Mouse (Mus musculus) intestine, embryonic 16.5 days (tissue): ENCODE measurements around the gene Olfr65. TPM values are rescaled to one million over a fixed set of nuclear protein-coding genes. Genes with fewer than 3 reads are reported as not detected.

Experiments
- ATAC-seq: fragments of 200-750 bp; cut with Nextera tagmentation; 2 replicates; pipeline ENCODE4 v1.8.0; 2017; ENCODE audit warnings: moderate TSS enrichment, moderate library complexity
- H3K27ac ChIP-seq: fragments of 300-500 bp; sonication (generic); 2 replicates; pipeline ENCODE4 v1.5.1; 2014; ENCODE audit warnings: mild to moderate bottlenecking, low read length
- H3K27me3 ChIP-seq: fragments of 300-500 bp; sonication (generic); replicated peaks from 2 replicates; pipeline ENCODE4 v1.6.1; 2014; ENCODE audit warnings: low read length, control low read depth, mixed read lengths; ENCODE audit not compliant: control insufficient read depth, insufficient read depth
- H3K36me3 ChIP-seq: fragments of 300-500 bp; sonication (generic); 2 replicates; pipeline ENCODE4 v1.6.1; 2014; ENCODE audit warnings: low read length, control low read depth; ENCODE audit not compliant: control insufficient read depth, insufficient read depth
- H3K4me1 ChIP-seq: fragments of 300-500 bp; sonication (generic); 2 replicates; pipeline ENCODE4 v1.6.1; 2014; ENCODE audit warnings: low read length, control low read depth, mixed read lengths; ENCODE audit not compliant: control insufficient read depth, insufficient read depth
- H3K4me2 ChIP-seq: fragments of 300-500 bp; sonication (generic); 2 replicates; pipeline ENCODE4 v1.6.1; 2014; ENCODE audit warnings: low read depth, low read length, control low read depth
- H3K4me3 ChIP-seq: fragments of 300-500 bp; sonication (generic); 2 replicates; pipeline ENCODE4 v1.5.1; 2014; ENCODE audit warnings: mild to moderate bottlenecking, low read length
- H3K9ac ChIP-seq: fragments of 300-500 bp; sonication (generic); 2 replicates; pipeline ENCODE4 v1.6.1; 2014; ENCODE audit warnings: low read depth, low read length
- H3K9me3 ChIP-seq: fragments of 300-500 bp; sonication (generic); 2 replicates; pipeline ENCODE4 v1.6.1; 2016; ENCODE audit warnings: low read length, control low read depth; ENCODE audit not compliant: control insufficient read depth
- WGBS: fragments of 180-500 bp; shearing (Covaris S2); extraction: QIAGEN DNeasy Blood & Tissue Kit; methylation state at CpG from one replicate; pipeline ENCODE4 v1.1.7; 2014; 5-methylcytosine and 5-hydroxymethylcytosine counted together
- polyA plus RNA-seq: library from polyadenylated mRNA; unstranded; fragments of >200 nt; fragmentation: Nextera tagmentation; extraction: Ambion mirVana; gene quantifications from 2 replicates; pipeline ENCODE4 v1.2.1, GENCODE M21; 2015

The Olfr65 gene
- polyA plus RNA-seq: not detected in 2 replicates

DNA sequence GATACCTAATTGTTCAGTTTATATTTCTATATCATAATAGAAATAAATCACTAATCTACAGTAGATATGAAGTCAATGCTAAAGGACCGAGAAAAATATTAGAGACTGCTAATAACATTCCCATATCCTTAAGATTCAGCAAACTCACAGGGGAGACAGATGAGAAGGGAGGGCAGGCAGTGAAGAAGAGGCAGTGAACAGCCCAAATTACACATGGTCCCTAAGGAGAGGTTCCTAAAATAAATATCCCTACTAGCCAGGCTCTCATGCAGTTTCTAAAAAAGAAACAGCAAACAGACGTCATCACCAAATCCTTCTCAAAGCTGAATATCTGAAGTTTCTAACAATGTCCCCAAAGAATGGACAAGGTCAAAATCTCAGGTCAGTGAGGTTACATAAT lies at the start of gene Olfr65:
Gene Olfr65, plus strand, starts transcription at position 301 of the 400 bp plus-strand sequence.
- no peak within 1 kb of the TSS for H3K4me3 ChIP-seq
- no peaks in the 10 kb centered on the region for H3K36me3 ChIP-seq
- H3K27me3 ChIP-seq: no peaks in the 10 kb centered on the region
- H3K27ac ChIP-seq: no peak within 1 kb of the TSS
- no peaks in the 10 kb centered on the region for H3K4me1 ChIP-seq
- ATAC-seq: no peak
- no peaks in the 10 kb centered on the region for H3K9me3 ChIP-seq
- WGBS: 83% methylated on average over 2 of the region's 2 CpGs
- no peak within 1 kb of the TSS for H3K4me2 ChIP-seq
- no peak within 1 kb of the TSS for H3K9ac ChIP-seq

GRCm38 (mm10) chr7:103854669-103855068 lies 48.6 kb upstream of the Olfr65 start:
- Histone ChIP-seq H3K9me3 (no peaks in the 10 kb centered on the region), H3K4me3 (no peak overlapping the region), H3K9ac (no peak overlapping the region), H3K36me3 (no peaks in the 10 kb centered on the region), H3K27ac (no peak overlapping the region), H3K4me1 (no peaks in the 10 kb centered on the region), H3K4me2 (no peak overlapping the region), H3K27me3 (no peaks in the 10 kb centered on the region)
- ATAC-seq: no peak
- 67% methylated on average over 1 of the region's 1 CpGs for WGBS

- no peaks in the 10 kb centered on the region for H3K9me3 ChIP-seq
- no peak overlapping the region for H3K9ac ChIP-seq
- H3K4me1 ChIP-seq: no peaks in the 10 kb centered on the region
- WGBS: 60% methylated on average over 2 of the region's 2 CpGs
- H3K27me3 ChIP-seq: no peaks in the 10 kb centered on the region
- H3K4me3 ChIP-seq: no peak overlapping the region
- H3K4me2 ChIP-seq: no peak overlapping the region
- ATAC-seq: peak; percentile 90
- no peak overlapping the region for H3K27ac ChIP-seq
- no peaks in the 10 kb centered on the region for H3K36me3 ChIP-seq
Observed at GRCm38 (mm10) chr7:103859076-103859475, 44.2 kb upstream of the Olfr65 start.

GRCm38 (mm10) chr7:103860855-103861254 lies 42.4 kb upstream of the Olfr65 start:
- 49% methylated on average over 1 of the region's 1 CpGs for WGBS
- H3K9me3 ChIP-seq: no peaks in the 10 kb centered on the region
- no peak overlapping the region for H3K27ac ChIP-seq
- peak; percentile 90 for ATAC-seq
- no peak overlapping the region for H3K4me3 ChIP-seq
- no peak overlapping the region for H3K4me2 ChIP-seq
- H3K9ac ChIP-seq: no peak overlapping the region
- H3K4me1 ChIP-seq: no peaks in the 10 kb centered on the region
- H3K36me3 ChIP-seq: no peaks in the 10 kb centered on the region
- no peaks in the 10 kb centered on the region for H3K27me3 ChIP-seq

DNA sequence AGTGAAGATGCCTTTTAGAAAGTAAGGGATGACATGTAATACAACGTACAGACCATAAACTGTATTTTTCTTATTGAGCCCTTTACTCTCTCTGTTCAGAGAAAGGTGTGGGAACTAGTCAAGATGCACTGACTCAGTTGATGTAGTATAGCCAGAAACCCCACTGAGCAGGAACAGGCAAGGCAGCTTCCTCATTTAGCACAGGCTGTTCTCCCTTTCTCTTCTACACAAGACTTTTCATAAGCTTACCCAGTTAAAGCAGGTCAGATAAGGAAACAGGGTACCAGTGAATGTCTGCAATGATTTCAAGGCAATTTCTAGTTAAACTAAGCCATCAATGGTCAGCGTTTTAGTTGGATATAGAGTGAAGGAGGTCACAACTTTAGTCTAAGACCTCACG lies 41.8 kb upstream of the Olfr65 start:
- no peak overlapping the region for H3K4me2 ChIP-seq
- no peaks in the 10 kb centered on the region for H3K36me3 ChIP-seq
- WGBS: 74% methylated on average over 3 of the region's 3 CpGs
- no peak overlapping the region for H3K4me3 ChIP-seq
- H3K27me3 ChIP-seq: no peaks in the 10 kb centered on the region
- no peak overlapping the region for H3K9ac ChIP-seq
- no peak overlapping the region for H3K27ac ChIP-seq
- no peaks in the 10 kb centered on the region for H3K9me3 ChIP-seq
- H3K4me1 ChIP-seq: no peaks in the 10 kb centered on the region
- ATAC-seq: no peak

GRCm38 (mm10) chr7:103865716-103866115 lies 37.6 kb upstream of the Olfr65 start:
- Histone ChIP-seq H3K9me3 (no peaks in the 10 kb centered on the region), H3K27me3 (no peaks in the 10 kb centered on the region), H3K36me3 (no peaks in the 10 kb centered on the region), H3K4me1 (no peaks in the 10 kb centered on the region), H3K4me2 (no peak overlapping the region), H3K9ac (no peak overlapping the region), H3K27ac (no peak overlapping the region), H3K4me3 (no peak overlapping the region)
- peak; percentile 83 for ATAC-seq

DNA sequence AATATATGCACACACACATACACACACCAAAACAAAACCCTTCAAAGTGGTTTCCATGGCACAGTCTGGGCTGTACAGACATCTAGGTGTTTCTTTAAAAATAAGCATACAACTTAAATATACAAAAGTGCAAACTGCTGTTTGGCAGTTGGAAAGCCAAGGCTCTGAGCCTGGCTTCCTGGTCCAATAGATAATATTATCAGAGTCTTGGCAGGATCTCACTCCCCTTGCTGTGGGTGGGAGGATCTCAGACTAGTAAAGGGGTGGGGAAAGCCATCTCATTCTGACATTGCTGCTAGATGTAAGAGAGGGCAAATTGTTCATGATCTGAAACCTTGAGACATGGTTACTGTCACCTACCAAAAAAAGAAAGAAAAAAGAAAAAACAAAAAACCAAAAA lies 32.6 kb upstream of the Olfr65 start:
- Histone ChIP-seq H3K9ac (no peak overlapping the region), H3K27me3 (no peaks in the 10 kb centered on the region), H3K27ac (no peak overlapping the region), H3K4me3 (no peak overlapping the region), H3K4me1 (no peaks in the 10 kb centered on the region), H3K36me3 (no peaks in the 10 kb centered on the region), H3K4me2 (no peak overlapping the region), H3K9me3 (no peaks in the 10 kb centered on the region)
- ATAC-seq: peak; percentile 75

- Histone ChIP-seq H3K27me3 (no peaks in the 10 kb centered on the region), H3K9me3 (no peaks in the 10 kb centered on the region), H3K9ac (no peak overlapping the region), H3K4me1 (no peaks in the 10 kb centered on the region), H3K27ac (no peak overlapping the region), H3K4me2 (no peak overlapping the region), H3K36me3 (no peaks in the 10 kb centered on the region), H3K4me3 (no peak overlapping the region)
- WGBS: 9% methylated on average over 1 of the region's 1 CpGs
- no peak for ATAC-seq
Observed at GRCm38 (mm10) chr7:103873064-103873463, 30.2 kb upstream of the Olfr65 start.

DNA sequence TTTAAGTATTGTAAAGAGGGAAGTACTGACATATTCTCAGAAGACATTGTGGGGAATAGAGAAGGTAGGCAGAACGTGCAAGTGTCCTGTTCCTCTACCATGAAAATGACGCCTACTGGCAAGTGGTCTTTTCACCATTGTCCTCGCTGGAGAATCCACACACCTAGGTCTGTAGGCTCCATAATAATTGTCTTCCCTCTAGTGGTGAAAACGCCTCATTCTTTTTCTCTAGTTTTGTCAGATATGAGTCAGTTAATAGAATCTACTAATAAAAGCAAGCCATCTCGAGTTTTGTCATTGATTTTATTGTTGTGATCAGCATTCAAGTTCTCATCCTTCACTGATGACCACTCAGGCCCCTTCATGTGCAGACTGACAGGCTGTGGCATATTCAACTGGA lies 28.8 kb upstream of the Olfr65 start:
- no peaks in the 10 kb centered on the region for H3K4me1 ChIP-seq
- H3K9me3 ChIP-seq: no peaks in the 10 kb centered on the region
- H3K4me2 ChIP-seq: no peak overlapping the region
- 45% methylated on average over 5 of the region's 5 CpGs for WGBS
- no peaks in the 10 kb centered on the region for H3K36me3 ChIP-seq
- ATAC-seq: no peak
- no peak overlapping the region for H3K9ac ChIP-seq
- H3K4me3 ChIP-seq: no peak overlapping the region
- no peak overlapping the region for H3K27ac ChIP-seq
- H3K27me3 ChIP-seq: no peaks in the 10 kb centered on the region

DNA sequence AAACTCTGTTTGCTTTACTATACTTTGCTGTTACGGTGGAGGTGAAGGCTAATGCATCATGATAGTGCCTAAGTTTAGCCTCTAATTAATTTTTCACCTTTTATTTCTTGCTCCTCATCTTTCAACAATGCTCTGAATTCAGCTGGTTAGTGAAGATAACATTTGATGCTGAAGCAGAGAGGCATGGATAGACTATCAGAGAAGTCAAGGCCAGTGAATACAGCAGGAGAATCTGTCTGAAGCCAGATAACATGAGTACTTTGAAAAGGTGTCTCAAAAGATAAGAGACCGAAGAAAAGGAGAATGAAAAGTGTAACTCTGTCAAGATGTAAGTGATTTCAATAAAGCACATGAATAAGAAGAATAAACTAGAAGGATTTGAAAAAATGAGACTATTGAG lies 26.2 kb upstream of the Olfr65 start:
- no peaks in the 10 kb centered on the region for H3K9me3 ChIP-seq
- peak; percentile 50; the same call in 1 of the 2 replicates for ATAC-seq
- H3K4me1 ChIP-seq: no peaks in the 10 kb centered on the region
- no peaks in the 10 kb centered on the region for H3K36me3 ChIP-seq
- no peak overlapping the region for H3K4me2 ChIP-seq
- H3K27ac ChIP-seq: no peak overlapping the region
- WGBS: 81% methylated on average over 2 of the region's 2 CpGs
- no peak overlapping the region for H3K4me3 ChIP-seq
- no peak overlapping the region for H3K9ac ChIP-seq
- no peaks in the 10 kb centered on the region for H3K27me3 ChIP-seq
